Mouse (Mus musculus): ENCODE data around the gene Cisd1.

DNA sequence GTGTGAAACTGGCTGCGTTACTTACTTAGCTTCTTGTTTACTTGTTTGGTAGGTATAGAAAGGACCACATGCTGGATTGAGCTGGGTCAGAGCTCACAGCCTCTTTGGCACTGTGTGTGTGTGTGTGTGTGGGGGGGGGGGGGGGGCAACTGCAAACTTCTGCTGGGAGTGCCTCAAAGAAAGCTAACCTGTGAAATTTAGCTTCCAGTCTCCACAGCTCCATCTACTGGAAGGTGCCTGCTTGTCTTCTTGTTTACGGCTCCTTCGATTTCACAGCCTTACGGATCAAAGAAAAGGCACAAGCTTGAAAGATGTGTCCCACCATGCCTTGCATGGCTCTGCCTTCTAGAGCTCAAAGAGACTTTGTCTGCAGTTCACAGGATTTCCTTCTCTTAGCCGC lies 42.3 kb downstream of the Cisd1 start:
- TF ChIP-seq CTCF (IDR thresholded peaks at IDR 0.05; ENCODE audit: extremely low read depth, insufficient read depth, insufficient read length, insufficient replicate concordance) (no peak), POLR2A (IDR thresholded peaks at IDR 0.05; ENCODE audit: low read depth, low read length) (no peak)
